Mouse (Mus musculus): Measurements from ENCODE around the gene Kremen1. TPM values are rescaled to one million over a fixed set of nuclear protein-coding genes. Genes with fewer than 3 reads are reported as not detected.

The Kremen1 gene
- total RNA-seq, 2 experiments from 2014 or later, result 69.3 to 74.4 TPM

GRCm38 (mm10) chr11:5172861-5173260 is 88.5 kb downstream of the Kremen1 start:
- DNase-seq, result no peak

DNA sequence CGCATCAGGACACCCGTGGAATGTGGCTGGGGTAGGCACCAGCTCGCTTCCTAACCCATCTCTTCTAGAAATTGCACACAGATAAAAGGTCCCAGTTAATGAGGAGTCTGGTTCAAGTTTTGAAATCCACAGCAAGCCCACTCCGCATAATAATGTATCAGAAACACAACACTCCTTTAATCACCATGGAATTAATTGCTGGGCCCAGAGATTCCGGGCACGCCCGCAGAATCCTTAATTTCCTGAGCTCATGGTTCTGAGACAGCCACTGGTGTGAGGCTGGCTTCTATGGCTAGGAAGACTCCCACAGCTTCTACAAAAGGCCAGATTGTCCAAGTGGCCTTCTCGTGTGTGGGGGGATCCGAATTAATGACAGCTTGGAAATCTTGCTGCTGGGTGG is 94.0 kb downstream of the Kremen1 start:
- no peak for DNase-seq

DNA sequence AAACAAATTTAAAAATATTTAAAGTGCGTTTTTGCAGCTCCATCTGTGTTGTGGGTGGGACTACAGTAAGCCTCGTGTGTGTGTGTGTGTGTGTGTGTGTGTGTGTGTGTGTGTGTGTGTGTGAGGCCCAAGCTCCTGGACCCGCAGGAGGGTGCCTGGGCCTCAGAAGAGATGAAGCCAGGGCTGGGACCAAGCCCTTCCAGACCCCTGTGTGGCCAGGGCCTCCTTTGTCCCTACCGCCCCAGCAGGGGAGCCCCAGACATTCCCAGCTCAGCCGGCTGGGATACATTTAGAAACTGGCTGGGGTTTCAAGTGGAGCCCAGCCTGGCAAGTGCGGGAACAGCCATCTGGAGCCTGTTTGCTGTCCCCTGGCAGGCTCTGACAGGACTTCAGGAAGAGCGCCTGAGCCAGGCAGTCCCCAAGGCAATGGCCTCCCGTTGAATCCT is 95.9 kb downstream of the Kremen1 start:
- peak; percentile 46 for DNase-seq

- no peak for DNase-seq
Measured at GRCm38 (mm10) chr11:5164310-5164709, 97.0 kb downstream of the Kremen1 start.

GRCm38 (mm10) chr11:5163421-5163820 is 97.9 kb downstream of the Kremen1 start:
- no peak for DNase-seq

DNA sequence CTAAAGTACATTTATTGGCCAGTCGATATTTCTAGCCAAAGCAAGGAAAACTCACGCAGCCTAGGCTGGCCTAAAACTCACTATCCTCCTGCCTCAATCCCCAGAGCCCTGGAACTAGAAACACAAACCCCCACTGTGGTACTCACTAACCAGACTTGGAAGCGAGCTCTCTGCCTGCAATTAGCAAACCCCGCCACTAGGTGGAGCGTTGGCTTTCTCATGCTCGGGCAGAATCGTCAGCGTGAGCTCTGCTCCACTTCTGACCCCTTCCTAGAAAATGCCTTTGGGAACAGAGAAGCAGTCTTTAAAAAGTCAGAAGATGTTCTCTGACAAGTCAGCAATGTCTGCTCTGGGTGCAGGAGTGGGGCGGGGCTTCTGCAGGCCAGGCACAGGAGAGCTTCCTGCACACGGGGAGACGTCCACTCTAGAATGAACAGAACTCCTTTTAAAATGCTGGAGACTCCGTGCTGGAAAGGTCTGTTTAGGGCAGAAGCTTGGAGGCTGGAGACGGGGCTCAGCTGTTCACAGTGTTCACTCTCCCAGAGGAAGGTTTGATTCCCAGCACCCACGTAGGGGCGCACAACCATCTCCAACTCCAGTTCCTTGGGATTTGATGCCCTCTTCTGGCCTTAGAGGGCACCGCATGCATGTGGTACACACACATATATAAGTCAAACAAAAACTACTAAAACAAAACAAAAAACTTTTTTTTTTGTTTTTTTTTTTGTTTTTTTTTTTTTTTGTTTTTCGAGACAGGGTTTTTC is 100.5 kb downstream of the Kremen1 start:
- no peak for DNase-seq

- DNase-seq, result no peak
Measured at GRCm38 (mm10) chr11:5158056-5158455, 103.3 kb downstream of the Kremen1 start.

DNA sequence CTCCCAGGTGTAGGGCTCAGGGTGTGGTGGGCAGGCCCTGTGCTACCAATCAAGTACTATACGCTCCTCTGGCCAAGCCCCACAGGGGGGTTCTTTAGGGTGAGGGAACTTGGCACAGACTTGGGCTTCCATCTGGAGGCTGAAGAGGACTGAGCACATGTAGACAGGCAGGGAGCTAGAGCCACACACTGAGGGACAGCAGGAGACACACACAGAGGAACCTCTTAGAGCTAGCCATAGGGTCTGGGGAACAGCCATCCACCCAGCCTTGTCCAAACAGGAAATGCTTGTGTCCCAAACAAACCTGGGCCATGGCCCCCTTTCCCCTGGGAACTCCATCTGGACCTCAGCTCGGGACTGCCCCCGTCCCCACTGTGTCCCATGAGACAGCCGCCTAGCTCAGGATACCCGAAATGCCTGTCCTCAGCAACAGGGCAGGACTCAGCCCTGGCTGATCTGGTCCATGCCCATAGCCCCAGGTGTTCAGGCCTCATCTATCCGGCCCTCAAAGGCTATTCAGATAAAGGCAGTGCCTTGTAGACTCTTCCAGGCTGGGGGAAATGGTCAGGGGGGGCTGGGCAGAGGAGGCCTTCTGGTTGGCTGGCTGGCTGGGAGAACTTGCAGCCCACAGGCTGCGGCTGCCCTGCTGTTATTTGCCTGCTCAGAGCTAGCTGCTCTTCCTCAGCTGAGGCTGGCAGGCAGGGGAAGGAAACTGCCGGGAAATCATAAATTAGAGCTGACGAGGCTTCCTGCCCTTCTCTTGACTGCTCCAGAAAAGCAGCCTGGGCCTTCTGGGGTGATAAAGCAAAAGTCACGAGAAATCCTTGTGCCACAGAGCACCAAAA is 106.2 kb downstream of the Kremen1 start:
- DNase-seq, result no peak

DNA sequence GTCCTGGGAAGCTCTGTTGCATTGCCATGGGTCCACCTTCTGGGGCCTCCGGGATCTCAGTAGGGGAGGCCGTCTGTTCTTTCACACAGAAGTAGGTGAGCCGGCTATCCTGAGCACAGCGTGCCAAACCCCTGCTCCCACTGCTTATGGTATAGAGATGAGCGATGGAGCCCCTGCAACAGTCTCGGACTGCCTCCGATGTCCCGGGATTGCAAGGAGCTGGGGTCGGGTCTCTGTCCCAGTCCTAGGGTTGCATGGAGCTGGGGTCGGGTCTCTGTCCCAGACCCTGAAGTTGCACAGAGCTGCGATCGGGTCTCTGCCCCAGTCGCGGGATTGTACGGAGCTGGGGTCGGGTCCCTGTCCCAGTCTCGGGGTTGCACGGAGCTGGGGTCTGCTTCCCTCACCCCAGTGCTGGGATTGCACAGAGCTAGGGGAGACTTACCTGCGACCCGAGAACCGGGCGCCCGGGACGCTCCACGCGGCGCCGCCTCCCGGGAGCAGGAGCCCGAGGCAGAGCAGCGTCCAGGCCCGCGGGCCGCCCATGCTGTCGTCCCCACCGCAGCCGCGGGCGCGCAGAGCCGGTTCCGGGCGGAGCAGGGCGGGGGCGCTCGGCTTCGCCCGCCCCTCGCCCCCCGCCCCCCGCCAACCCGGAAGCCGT is 109.5 kb downstream of the Kremen1 start, which contains the start of gene Emid1:
Gene Emid1 (minus strand): TSS at position 578 of the 658 bp plus-strand sequence.
- DNase-seq, result no peak

- DNase-seq, result no peak
Measured at GRCm38 (mm10) chr11:5151247-5151630, 110.1 kb downstream of the Kremen1 start.

DNA sequence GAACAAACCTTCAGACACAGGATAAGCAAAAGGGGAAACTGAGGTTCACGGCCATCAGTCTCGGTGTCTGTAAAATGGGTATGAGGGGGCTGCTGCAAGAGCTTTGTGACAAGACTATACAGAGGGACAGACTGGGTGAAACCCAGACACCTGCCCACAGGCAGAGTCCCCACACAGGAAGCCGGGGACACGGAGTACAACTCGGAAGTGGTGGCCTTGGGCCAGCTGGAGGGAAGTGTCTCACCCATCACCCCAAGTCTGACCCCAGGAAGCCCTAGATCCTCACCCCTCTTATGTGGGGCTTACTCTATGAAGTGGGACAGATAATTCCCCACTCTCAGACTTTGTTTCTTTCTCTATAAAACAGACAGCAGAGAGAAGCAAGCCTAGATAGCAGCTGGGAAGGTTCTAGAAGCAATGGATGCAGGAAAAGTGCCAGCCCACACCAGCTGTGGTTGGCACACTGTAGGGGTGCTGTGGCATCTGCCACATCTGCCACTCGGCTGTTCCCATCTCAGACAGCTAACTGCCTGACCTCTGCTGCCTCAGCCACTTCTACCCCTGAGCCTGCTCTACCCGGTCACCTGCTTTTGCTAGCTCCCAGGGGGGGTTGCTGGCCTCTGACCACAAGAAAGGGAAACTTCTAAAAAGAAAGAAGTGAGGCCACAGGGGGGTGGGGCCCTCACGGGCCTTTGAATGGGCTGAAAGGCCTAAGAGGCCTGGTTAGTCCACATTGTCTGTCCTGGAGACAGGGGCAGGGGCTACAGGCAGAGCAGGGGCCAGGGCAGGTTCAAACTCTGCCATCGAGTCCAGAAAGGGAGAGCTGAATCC is 110.7 kb downstream of the Kremen1 start:
- DNase-seq, result no peak

GRCm38 (mm10) chr11:5149955-5150354 is 111.4 kb downstream of the Kremen1 start:
- no peak for DNase-seq

DNA sequence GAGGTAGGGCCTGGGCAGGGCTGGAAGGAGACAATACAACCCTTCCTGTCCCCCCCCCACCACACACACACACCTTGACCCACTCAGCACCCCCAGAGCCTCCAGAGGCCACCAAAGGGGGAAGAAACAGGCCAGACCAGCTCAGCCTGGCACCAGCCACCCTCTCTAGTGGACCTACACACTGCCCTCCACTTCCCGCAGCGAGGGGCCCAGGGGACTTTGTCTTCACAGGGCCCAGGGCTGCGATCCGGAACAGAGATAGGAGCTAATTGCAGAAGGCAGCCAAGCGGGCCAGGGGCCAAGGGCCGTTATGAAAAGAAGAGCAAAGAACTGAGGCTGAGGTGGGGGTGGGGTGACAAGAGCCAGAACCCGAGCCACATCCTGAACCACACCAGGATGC is 112.1 kb downstream of the Kremen1 start:
- DNase-seq, result no peak

- DNase-seq, result no peak
Measured at GRCm38 (mm10) chr11:5145600-5145999, 115.8 kb downstream of the Kremen1 start.

DNA sequence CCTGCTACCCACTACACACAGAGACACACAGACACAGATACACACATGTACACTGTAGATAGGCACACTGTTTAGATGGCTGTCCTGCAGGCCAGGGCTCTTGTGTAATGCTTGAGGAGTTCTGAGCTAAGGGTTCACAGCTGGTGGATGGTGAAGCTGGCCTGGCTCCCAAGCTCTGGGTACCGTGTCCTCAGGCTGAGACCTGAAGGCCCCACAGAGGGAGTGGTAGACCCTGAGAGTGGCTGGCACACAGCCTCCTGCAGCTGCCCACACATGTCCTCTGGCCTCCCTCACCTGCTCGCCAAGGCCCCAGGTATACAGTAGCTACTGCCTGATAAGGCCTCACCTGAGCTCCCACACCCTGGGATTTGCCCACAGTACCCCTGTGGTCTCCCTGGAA is 119.4 kb downstream of the Kremen1 start:
- no peak for DNase-seq

Other genes with a start within 250 kb of the Kremen1 start
- gene Rasl10a, start 203.4 kb downstream of the Kremen1 start, total RNA-seq (2021), result under 1 TPM; 0.42 to 0.56 TPM
- gene Gas2l1, start 196.2 kb downstream of the Kremen1 start, total RNA-seq (2021), result 10 to 100 TPM; 12.9 to 15.5 TPM
- gene Rhbdd3, start 162.6 kb downstream of the Kremen1 start, total RNA-seq (2021), result 10 to 100 TPM; 21.5 to 24.8 TPM
- 100 to 1,000 TPM; 141 to 189 TPM for gene Ewsr1, start 162.3 kb downstream of the Kremen1 start, total RNA-seq (2021)
- gene Emid1, start 109.3 kb downstream of the Kremen1 start, total RNA-seq (2021), result 10 to 100 TPM; 15.2 to 16.3 TPM
- 10 to 100 TPM; 14.6 to 16.3 TPM for gene Znrf3, start 183.3 kb upstream of the Kremen1 start, total RNA-seq (2021)

Data from gastrocnemius, postnatal 10 days (tissue).